Mouse (Mus musculus): ENCODE results near the gene Sipa1l1. TPM values are rescaled to one million over a fixed set of nuclear protein-coding genes. Genes with fewer than 3 reads are reported as not detected.

Sipa1l1 gene
- total RNA-seq, 1 experiment: 31.8 TPM

- TF ChIP-seq ZNF384 (IDR thresholded peaks at IDR 0.05; ENCODE audit: low read depth, low read length) (no peak), HCFC1 (IDR thresholded peaks at IDR 0.05; ENCODE audit: borderline replicate concordance, insufficient read depth, low read length) (no peak), ZC3H11A (IDR thresholded peaks at IDR 0.05; ENCODE audit: borderline replicate concordance, low read depth, low read length) (no peak), MAFK (IDR thresholded peaks at IDR 0.05; ENCODE audit: insufficient read depth, low read depth, low read length) (no peak), CHD2 (IDR thresholded peaks at IDR 0.05; ENCODE audit: low read depth, low read length) (no peak)
- no peak for DNase-seq (ENCODE audit: low read depth, low spot score)
- no peak overlapping the region for H3K4me3 ChIP-seq (ENCODE audit: insufficient read depth in 1 of 2, low read depth in 1 of 2, low read length in 2 of 2, poor library complexity in 1 of 2, severe bottlenecking in 1 of 2)
- H3K36me3 ChIP-seq (ENCODE audit: control insufficient read depth, insufficient read depth, low read length, poor library complexity, severe bottlenecking): no peaks in the 10 kb centered on the region
- H3K4me1 ChIP-seq (ENCODE audit: control insufficient read depth in 2 of 2, insufficient read depth in 2 of 2, low read length in 2 of 2, poor library complexity in 1 of 2): peaks cover 0 to 8% of the 10 kb centered on the region in 2 experiments; a peak in 1 of 4 replicates
- in situ Hi-C loops (cut with MboI; ENCODE audit: low sequenced_read_pairs in 2 of 2, unreplicated experiment in 2 of 2): no loop called here
- no peaks in the 10 kb centered on the region for H3K9me3 ChIP-seq (ENCODE audit: control insufficient read depth, insufficient read depth, low read depth, low read length)
- H3K9ac ChIP-seq (ENCODE audit: insufficient read depth, low read depth, low read length, poor library complexity, severe bottlenecking): no peak overlapping the region
- H3K27ac ChIP-seq (ENCODE audit: insufficient read depth, low read depth, low read length, poor library complexity, severe bottlenecking): no peak overlapping the region
These were observed 186.5 kb downstream of the Sipa1l1 start for GRCm38 (mm10) chr12:82355419-82356149.

DNA sequence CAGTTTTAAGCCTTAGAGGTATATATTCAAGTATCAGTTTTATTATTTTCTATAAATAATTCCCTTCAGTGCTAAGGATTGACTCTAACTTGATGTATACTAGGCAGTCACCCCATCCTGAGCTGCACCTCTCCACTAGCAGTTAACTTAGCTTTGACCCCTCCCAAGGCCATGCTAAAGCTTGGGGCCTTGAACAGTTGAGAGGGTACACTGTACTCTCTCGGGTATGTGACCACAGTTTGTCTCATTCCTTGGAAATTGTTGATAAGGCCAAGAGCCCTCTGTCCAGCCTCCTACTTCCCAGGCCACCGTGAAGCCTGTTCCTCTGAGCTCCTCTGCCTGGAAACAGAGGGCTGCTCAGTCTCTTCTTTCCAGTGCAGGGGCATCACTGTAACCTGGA is 187.4 kb downstream of the Sipa1l1 start:
- in situ Hi-C loops (cut with MboI; ENCODE audit: low sequenced_read_pairs in 2 of 2, unreplicated experiment in 2 of 2): no loop called here
- Histone ChIP-seq H3K9me3 (ENCODE audit: control insufficient read depth, insufficient read depth, low read depth, low read length) (no peaks in the 10 kb centered on the region), H3K27ac (ENCODE audit: insufficient read depth, low read depth, low read length, poor library complexity, severe bottlenecking) (no peak overlapping the region), H3K4me1 (ENCODE audit: control insufficient read depth in 2 of 2, insufficient read depth in 2 of 2, low read length in 2 of 2, poor library complexity in 1 of 2) (peaks cover 0 to 8% of the 10 kb centered on the region in 2 experiments; a peak in 1 of 4 replicates), H3K9ac (ENCODE audit: insufficient read depth, low read depth, low read length, poor library complexity, severe bottlenecking) (no peak overlapping the region), H3K36me3 (ENCODE audit: control insufficient read depth, insufficient read depth, low read length, poor library complexity, severe bottlenecking) (no peaks in the 10 kb centered on the region), H3K4me3 (ENCODE audit: insufficient read depth in 1 of 2, low read depth in 1 of 2, low read length in 2 of 2, poor library complexity in 1 of 2, severe bottlenecking in 1 of 2) (no peak overlapping the region)
- TF ChIP-seq CHD2 (IDR thresholded peaks at IDR 0.05; ENCODE audit: low read depth, low read length): no peak
- TF ChIP-seq ZC3H11A (IDR thresholded peaks at IDR 0.05; ENCODE audit: borderline replicate concordance, low read depth, low read length): no peak
- no peak for TF ChIP-seq MAFK (IDR thresholded peaks at IDR 0.05; ENCODE audit: insufficient read depth, low read depth, low read length)
- no peak for TF ChIP-seq HCFC1 (IDR thresholded peaks at IDR 0.05; ENCODE audit: borderline replicate concordance, insufficient read depth, low read length)
- TF ChIP-seq ZNF384 (IDR thresholded peaks at IDR 0.05; ENCODE audit: low read depth, low read length): no peak
- no peak for DNase-seq (ENCODE audit: low read depth, low spot score)

GRCm38 (mm10) chr12:82357431-82357830 is 188.3 kb downstream of the Sipa1l1 start:
- no peaks in the 10 kb centered on the region for H3K36me3 ChIP-seq (ENCODE audit: control insufficient read depth, insufficient read depth, low read length, poor library complexity, severe bottlenecking)
- TF ChIP-seq ZNF384 (IDR thresholded peaks at IDR 0.05; ENCODE audit: low read depth, low read length): no peak
- no peak for TF ChIP-seq MAFK (IDR thresholded peaks at IDR 0.05; ENCODE audit: insufficient read depth, low read depth, low read length)
- no peak for TF ChIP-seq CHD2 (IDR thresholded peaks at IDR 0.05; ENCODE audit: low read depth, low read length)
- no peak for TF ChIP-seq HCFC1 (IDR thresholded peaks at IDR 0.05; ENCODE audit: borderline replicate concordance, insufficient read depth, low read length)
- no peak for TF ChIP-seq ZC3H11A (IDR thresholded peaks at IDR 0.05; ENCODE audit: borderline replicate concordance, low read depth, low read length)
- H3K9ac ChIP-seq (ENCODE audit: insufficient read depth, low read depth, low read length, poor library complexity, severe bottlenecking): no peak overlapping the region
- no peak overlapping the region for H3K27ac ChIP-seq (ENCODE audit: insufficient read depth, low read depth, low read length, poor library complexity, severe bottlenecking)
- DNase-seq (ENCODE audit: low read depth, low spot score): no peak
- peaks cover 0 to 8% of the 10 kb centered on the region in 2 experiments; a peak in 1 of 4 replicates for H3K4me1 ChIP-seq (ENCODE audit: control insufficient read depth in 2 of 2, insufficient read depth in 2 of 2, low read length in 2 of 2, poor library complexity in 1 of 2)
- in situ Hi-C loops (cut with MboI; ENCODE audit: low sequenced_read_pairs in 2 of 2, unreplicated experiment in 2 of 2): no loop called here
- no peak overlapping the region for H3K4me3 ChIP-seq (ENCODE audit: insufficient read depth in 1 of 2, low read depth in 1 of 2, low read length in 2 of 2, poor library complexity in 1 of 2, severe bottlenecking in 1 of 2)
- H3K9me3 ChIP-seq (ENCODE audit: control insufficient read depth, insufficient read depth, low read depth, low read length): no peaks in the 10 kb centered on the region

DNA sequence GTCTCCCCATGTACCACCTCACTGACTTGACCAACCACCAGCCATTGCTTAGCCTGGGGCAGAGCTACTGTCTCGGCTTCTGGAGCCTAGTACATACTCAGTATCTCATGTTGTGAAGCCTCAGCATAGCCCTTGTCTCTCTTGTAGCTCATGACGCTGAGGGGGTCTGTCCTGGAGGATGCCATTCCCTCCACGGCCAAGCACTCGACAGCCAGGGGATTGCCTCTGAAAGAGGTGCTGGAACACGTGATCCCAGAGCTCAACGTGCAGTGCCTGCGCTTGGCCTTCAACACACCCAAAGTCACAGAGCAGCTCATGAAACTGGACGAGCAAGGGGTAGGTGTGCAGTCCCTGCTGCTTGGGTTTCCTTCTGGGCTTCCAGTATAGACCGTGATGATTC is 193.7 kb downstream of the Sipa1l1 start:
- no peaks in the 10 kb centered on the region for H3K4me1 ChIP-seq (ENCODE audit: control insufficient read depth in 2 of 2, insufficient read depth in 2 of 2, low read length in 2 of 2, poor library complexity in 1 of 2)
- DNase-seq (ENCODE audit: low read depth, low spot score): no peak

More for the DNA sequence above, 193.7 kb downstream of the Sipa1l1 start:
- Histone ChIP-seq H3K9me3 (ENCODE audit: control insufficient read depth, insufficient read depth, low read depth, low read length) (no peaks in the 10 kb centered on the region), H3K4me3 (ENCODE audit: insufficient read depth in 1 of 2, low read depth in 1 of 2, low read length in 2 of 2, poor library complexity in 1 of 2, severe bottlenecking in 1 of 2) (no peak overlapping the region), H3K27ac (ENCODE audit: insufficient read depth, low read depth, low read length, poor library complexity, severe bottlenecking) (no peak overlapping the region), H3K36me3 (ENCODE audit: control insufficient read depth, insufficient read depth, low read length, poor library complexity, severe bottlenecking) (peaks cover 3% of the 10 kb centered on the region; the same call in 1 of the 2 replicates), H3K9ac (ENCODE audit: insufficient read depth, low read depth, low read length, poor library complexity, severe bottlenecking) (no peak overlapping the region)
- in situ Hi-C loops (cut with MboI; ENCODE audit: low sequenced_read_pairs in 2 of 2, unreplicated experiment in 2 of 2): no loop called here
- TF ChIP-seq ZNF384 (IDR thresholded peaks at IDR 0.05; ENCODE audit: low read depth, low read length) (no peak), MAFK (IDR thresholded peaks at IDR 0.05; ENCODE audit: insufficient read depth, low read depth, low read length) (no peak), ZC3H11A (IDR thresholded peaks at IDR 0.05; ENCODE audit: borderline replicate concordance, low read depth, low read length) (no peak), CHD2 (IDR thresholded peaks at IDR 0.05; ENCODE audit: low read depth, low read length) (no peak), HCFC1 (IDR thresholded peaks at IDR 0.05; ENCODE audit: borderline replicate concordance, insufficient read depth, low read length) (no peak)

Data from ES-E14 (cell line).